Mouse (Mus musculus): ENCODE results near the gene Mpo.

GRCm38 (mm10) chr11:87772354-87772753 is 21.0 kb upstream of the Mpo start:
- TF ChIP-seq POLR2A (IDR thresholded peaks at IDR 0.05; ENCODE audit: control insufficient read depth, low read depth, low read length): no peak
- TF ChIP-seq CTCF (IDR thresholded peaks at IDR 0.05; ENCODE audit: control insufficient read depth, insufficient read depth, insufficient replicate concordance, low read depth, low read length): no peak

Measured in testis, adult 2 months (tissue).